Mouse (Mus musculus) layer of hippocampus, adult 11-12 months (tissue): ENCODE results near the gene Smpd1.
A peak's percentile ranks its signal among the peaks of the same experiment; 100 is the strongest.

Experiments used
- DNase-seq: peaks from one replicate; pipeline ENCODE4 v3.0.0; 2022; ENCODE audit warnings: low spot score

Gene Smpd1

DNA sequence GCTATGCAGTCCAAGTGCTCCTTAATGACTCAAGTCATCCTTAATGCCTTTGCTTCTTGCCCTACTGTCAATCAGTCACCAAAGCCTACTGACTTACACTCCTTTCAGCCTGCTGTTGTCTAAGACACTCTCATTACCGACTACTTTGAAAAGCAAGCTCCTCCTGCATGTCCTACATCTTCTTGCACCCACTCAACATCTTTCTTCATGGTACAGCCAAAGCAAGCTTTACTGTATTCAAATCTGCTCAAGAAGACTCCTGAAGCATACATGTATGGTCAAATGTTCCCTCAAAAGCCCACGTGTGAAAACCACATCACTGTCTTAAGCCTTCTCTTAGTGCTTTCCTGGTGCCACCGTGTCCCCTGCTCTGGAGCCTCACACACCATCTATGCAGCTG lies 9.2 kb downstream of the Smpd1 start:
- DNase-seq = no peak

DNA sequence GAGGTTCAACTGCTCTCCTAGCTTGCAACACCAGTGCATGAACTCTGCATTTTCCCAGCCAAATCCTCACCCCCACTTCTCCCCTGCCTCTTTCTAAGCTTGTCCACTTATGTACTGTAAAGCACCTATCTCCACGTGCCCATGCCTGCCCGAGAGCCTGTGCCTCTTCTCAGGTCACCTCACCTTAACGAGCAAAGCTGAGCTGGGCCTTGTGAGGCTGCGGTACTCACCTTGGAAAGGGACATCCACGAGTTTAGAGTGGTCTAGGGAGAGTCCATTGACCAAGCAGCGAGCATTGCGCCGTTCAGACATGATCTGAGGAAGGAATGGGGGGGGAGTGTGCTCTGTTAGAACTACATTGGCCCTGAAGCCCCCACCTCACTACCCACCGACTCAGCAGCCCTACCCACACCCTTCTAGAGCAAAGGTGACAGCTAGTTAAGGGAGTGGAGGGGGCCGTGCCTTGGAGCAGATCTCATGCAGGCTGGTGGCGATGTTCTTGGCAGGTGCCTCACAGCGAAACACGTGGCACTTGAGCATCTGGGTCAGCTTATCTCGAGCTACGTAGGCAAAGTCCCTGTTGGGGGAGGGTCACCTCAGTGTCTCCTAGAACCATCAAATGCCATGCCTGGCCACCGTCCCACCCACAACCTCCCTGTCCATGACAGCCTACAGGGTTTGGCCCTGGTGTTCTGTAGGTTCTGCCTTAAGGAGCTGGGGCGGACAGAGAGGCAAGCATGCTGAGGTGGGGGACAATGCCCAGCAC lies 11.1 kb downstream of the Smpd1 start:
- DNase-seq = no peak

DNA sequence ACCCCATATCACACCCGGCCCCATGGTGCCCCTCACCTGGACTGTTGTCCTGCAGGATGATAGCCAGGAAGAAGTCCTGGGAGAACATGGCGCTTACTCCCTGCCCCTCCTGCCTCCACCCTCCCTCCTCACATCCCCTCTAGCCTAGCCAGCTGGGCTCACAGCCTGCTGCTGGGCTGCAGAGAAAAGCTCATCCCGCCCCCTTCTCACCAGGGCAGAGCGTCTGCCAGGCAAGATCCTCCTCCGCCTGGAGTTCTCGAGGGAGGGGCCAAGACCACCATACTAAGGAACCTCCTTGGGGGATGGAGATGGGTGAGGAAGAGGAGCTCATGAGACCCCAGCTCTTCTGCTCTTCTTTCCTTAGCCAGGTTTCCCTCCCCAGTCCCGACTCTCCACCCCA lies 14.4 kb downstream of the Smpd1 start:
- peak; percentile 70 for DNase-seq

DNA sequence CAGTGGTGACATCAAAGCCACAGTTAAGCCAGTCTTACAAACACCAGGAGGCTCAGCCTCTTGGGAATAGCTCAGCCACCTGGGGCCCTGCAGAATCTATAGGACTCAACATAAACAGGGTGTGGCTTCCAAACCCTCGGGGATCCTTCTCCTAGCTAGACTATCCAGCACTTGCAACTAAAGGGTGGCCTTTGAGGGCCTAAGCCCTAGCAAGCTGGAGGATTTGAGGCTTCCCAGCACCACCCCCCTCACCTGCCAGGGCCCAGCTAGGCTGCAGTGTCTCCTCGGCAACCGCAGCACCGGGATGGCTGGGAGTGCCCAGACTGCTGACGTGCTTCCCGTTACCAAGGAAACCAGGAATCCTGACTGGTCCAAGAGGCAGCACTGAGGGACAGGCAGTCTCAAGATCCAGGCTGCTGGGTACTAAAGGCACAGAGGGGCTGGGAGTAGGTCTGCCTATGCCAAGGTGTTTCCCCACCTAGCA lies 14.9 kb downstream of the Smpd1 start:
- DNase-seq = peak; percentile 81

DNA sequence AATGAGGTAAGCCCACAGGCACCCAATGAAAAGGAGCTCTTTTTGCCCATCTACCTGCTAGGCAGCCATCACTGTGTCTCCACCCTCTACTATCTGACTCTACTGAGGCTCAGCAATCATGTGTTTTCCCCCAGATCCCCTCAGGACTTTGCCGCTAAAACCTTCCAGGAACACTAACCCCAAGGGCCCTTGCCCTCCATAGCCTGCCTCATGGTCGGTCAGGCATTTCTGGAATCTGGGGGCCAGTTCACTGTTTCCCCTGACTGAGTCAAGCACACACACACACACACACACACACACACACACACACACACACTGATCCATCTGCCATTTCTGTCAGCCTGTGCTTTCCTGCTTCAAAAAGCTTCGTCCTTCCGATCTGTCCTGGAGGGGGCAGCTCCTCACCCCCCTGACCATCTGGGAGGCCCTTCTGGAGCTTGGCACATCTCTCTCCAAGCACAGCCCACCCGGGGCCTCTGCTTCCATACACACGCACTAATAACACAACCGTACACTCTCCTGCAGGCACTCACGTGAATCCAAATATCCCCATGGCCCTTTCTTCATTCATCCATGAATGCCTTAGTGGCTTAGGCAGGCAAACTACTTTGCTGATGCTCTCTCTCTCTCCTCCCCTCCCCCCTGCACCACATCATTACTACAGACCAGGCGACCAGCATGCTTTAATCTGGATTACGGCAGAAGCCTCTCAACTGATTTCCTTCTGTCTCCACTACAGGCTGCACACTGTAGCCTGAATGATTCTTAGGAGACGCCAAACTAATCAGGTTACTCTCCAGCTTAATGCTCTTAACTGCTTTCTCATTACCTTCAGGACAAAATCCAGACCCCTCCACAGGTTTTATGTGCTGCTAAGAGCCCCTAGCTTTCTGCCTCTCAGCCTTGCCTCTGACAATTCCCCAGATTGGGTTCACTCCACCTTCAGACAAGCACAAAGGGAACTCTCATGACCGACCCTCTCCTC lies 15.6 kb downstream of the Smpd1 start:
- no peak for DNase-seq

DNA sequence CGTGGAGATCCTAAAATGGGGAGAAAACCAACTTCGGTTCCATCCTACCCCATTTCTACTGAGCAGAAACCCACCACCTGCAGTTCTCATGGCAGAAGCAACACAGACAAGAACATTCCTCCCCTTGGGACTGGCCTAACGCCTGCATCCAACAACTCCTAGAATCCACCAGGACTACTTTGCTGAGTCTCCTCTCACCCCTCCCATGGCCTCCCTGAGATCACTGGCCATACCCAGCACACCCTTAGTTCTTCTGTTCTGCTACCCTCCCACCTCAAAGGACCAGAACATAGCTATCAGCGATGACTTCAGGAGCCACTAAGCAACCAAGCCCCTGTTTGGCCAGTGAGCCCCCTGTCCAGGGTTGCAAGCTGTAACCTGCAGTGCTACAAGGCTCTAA lies 16.6 kb downstream of the Smpd1 start:
- DNase-seq = no peak

DNA sequence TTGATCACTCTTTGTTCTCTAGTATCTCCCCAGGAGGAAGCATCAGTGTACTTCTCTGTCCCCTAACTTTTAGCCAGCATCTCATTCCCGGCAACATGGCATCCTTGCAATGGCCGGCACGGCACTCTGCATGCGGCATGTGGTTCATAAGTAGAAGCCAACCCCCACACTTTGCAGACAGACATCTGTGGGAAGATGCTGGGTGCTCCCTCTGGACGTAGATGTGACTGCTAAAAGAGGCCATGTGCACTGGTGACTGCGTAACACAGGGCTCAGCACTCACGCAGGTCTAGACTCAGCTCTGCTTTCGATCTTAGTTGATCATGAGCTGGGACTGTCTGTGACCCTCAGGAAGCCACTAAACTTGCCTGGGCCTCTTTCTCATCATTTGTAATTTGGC lies 18.8 kb downstream of the Smpd1 start:
- DNase-seq = no peak

DNA sequence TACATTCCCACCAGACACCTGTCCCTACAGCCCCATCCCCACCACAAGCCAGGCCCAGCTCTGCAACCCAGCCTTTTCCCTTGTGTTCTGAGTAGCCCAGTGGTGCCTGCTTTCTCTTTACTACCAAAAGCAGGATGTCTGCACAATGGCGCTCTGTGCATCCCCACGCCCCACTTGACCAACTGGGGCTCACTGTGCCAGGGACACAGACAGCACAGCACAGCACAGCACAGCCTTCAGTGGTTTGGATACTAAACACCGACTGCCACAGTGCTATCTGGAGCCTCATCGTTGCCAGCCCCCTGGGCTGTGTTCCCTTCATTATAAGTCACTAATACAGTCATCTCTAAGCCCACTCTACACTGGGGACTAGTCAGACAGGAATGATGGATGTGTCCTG lies 20.4 kb downstream of the Smpd1 start:
- no peak for DNase-seq

DNA sequence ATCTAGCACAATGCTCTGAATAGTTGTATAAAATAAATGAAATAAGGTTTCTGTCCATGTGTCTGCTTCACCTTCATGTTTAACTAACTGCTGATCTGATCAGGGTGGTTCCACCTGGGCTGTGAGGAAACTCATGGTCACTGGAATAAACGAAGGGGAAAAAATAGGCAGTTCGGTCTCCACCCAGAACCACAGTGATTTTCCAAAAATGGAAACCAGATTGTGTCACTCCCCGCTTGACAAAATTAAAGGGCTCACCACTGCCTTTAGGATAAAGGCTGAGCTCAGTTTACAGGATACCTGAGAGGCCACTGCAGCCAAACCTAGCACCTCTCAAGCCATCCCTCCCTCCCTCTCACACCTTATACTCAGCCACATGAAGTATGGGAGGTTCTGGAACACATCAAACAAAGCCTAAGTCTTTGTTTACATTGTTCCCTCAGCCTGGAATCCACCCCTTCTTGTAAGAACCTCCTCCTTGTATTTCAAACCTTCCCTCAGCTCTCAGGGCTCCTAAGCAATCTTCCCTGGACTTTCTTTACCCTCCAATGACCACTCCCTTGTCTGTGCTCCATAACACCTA lies 22.1 kb downstream of the Smpd1 start:
- DNase-seq = no peak

DNA sequence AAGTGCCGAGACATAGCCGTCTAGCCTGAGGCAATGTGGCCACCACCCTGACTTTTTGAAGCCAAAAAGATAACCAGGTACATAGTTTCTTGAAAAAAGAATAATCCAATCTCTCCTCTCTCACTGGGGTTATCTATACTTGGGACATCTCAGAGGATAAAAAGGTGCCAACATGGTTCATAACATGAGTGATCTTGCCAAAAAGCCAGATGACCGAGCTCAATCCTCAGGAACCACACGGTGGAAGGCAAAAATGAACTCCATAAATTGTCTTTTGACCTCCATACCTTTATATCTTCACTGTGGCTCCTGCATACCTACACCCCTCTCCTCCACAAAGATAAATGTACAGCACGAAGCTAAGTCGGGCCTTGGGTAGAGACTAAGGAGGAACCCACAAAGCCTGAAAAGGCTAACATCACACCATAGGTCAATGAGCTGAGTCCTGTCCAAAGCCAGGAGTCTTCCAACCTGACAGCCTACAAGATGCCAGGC lies 23.3 kb downstream of the Smpd1 start:
- DNase-seq = no peak

DNA sequence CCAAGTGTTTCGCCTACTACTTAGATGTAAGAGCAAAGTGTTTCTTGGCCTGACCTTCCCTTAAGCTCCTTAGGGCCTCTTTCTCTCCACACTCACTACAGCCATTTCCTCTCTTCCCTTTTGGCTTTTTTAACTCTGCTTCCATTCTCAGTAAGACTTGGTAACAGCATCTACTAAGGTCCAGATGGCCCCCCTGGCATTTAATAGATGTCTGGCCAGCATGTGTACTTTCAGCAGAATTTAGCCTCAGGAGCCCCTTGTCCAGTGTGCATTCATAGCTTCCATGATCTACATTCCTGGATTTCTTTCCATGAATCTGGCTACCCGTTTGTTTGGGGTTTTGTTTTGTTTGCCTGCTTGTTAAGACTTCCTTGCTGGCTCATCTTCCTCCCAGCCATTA lies 24.3 kb downstream of the Smpd1 start:
- DNase-seq = no peak

DNA sequence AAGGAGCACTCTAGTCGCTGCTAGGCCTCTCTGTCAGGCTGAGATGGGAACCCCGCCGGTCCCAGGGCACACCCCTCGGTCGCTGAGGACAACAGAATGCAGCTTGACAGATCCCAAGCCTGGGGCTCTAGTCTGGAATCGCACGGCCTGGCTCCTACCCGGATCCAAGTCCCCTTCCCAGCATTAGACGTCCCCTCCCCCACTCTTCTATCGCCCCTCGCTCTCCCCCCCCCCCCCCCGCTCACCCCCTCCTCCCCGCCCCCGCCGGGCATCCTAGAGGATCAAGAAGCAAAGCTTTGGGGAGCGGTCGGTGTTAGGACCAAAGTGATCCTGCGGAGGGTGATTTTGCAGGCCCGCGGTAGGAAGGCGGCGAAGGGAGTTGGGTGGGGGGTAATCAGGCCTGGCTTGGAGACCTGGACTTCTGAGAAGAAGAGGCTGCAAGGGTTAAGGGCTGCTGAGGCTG lies 26.5 kb downstream of the Smpd1 start:
- peak; percentile 39 for DNase-seq

DNA sequence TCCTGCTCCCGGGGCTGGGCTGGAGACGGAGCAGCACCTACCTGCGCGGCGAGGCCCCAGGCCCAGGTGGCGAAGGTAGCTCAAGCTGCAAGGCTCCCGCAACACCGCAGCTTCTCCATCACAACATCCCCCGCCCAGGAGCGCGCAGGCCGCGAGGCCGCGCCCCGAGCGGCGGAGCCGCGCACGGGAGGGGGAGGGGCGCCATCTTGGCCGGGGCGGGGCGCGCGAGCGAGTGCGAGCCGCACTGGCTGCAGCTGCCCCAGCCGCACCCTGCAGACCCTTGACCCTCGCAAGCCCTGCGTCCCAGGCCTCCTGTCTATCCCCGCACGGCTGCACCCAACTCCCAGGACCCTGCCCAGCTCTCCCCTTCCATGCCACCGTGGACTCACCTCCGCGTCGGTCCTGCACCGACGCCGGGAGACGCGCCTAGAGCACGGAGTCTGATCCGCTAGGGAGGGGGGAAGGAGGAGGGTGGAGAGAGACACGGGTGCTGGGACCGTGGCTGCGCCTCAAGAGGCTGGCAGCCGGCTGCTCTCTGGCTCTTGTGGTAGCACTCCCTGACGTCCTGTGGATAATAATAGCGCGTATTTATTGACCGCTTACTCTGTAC lies 27.0 kb downstream of the Smpd1 start, which contains the start of gene Apbb1:
Apbb1 (minus strand) TSS at position 560 of the 610 bp plus-strand sequence.
- DNase-seq = peak; percentile 79

DNA sequence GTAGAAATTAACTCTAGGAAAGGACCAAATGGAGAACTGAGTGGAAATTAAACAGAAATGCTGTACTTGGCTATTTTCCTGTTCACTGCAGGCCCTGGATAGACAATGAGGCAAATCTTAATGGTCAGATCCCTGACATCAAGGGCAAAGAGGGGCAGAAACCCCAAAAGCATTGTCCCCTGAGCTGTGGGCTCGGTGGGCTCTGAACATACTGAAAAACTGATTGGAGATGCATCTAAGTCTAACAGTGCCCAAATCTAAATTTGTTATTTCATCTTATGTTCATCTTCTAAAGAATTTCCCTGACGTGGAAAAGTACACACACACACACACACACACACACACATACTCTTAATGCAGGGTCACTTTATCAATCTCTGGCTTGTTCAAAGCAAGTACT lies 27.8 kb downstream of the Smpd1 start:
- DNase-seq = no peak

DNA sequence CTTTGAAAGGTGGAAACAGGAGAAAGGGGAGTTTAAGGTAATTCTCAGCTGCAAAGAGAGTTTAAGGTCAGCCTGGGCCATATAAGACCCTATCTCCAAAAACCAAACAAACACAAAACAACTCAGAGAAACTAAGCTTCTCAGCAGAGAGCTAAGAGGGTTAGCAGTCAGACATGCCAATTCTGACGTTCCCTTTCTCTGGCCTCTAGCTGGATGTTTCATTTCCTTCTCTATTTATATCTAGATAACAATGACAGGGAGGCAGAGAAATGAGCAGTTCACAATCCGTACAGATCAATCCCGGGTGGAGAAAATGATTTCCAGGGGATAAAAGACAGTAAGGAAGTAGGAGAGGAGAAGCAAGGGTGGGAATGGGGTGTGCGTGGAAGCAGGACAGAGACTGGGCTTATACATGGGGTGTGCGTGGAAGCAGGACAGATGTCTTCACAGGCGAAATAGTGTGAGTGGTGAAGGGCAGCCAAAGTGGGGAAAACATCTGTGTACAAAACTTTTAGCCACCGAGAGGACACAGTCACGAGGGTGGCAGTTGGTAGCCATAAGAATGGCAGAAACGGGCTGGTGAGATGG lies 34.3 kb downstream of the Smpd1 start:
- no peak for DNase-seq

DNA sequence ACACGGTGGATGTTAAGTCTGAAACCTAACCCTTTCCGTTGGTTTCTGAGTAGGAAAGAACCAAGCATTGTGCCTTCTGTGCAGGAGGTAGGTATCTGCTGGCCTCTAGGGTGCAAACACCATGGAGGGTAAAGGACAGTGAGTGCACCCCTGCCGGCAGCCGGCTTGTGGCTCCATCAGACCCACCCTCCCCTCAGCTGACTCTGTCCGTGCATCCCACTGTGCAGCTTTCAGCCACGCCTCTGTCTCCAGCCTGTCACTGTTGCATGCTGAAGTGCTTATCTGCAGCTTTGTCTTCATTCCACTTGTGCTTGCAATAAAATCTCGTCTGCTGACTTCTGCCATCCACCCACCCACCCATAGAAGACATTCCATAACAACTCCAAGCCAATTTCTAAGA lies 35.9 kb downstream of the Smpd1 start:
- no peak for DNase-seq

DNA sequence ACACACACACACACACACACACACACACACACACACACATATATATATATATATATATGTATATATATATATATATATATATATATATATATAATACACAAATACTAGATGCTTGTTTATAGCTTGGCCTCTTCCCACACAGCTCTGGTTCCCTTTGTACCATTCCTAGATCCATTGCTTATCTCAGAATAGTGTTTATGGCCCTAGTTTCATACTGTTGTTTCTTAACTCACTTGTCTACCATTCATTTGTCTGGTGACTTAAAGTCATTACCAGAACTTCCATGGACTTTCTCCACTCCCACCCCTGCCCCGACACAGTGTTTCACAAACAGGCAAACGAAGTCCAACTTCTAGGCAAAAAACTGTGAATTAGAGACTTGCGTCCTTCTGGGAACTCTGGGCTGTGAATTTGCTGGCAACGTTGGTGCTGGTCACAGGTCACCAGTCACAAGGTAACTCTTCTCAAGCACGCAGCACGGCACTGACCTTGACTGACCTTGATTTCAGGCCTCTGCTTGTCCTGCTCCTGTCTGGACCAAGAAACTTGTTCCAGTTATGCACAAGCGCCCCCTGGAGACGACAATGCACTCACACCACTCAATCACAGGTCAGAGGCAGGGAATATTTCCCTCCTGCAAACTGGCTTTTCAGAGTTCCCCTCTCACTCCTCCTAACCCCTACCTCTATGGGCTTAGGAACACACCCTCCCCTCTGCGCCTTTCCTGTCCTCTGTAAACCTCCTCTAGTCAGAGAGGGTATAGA lies 48.9 kb downstream of the Smpd1 start:
- peak; percentile 77 for DNase-seq
